Mouse (Mus musculus): ENCODE results near the gene Ghsr. TPM values are rescaled to one million over a fixed set of nuclear protein-coding genes. Genes with fewer than 3 reads are reported as not detected.

The Ghsr gene
- total RNA-seq, 2 experiments from 2014 or later, result 0.69 to 1.1 TPM

DNA sequence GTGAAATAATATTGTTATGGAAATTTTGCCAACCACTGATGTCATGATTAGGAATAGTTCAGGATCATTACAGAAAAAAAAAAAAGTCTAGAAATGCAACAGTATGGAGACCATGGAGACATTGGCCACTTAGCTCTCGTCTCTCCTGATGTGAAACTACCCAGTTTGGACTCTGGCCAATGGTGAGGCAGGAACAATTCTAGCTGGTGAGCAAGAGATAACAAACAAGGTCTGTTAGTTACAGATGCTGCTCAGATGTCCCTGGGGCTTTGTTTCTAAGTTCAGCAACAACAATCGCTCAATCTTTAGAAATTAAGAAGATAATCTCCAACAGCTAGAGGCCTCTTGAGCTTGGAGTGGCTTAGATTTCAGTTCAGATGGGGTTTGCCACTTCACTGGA lies 37.4 kb downstream of the Ghsr start:
- no peak for DNase-seq (ENCODE audit: low spot score in 2 of 2)

DNA sequence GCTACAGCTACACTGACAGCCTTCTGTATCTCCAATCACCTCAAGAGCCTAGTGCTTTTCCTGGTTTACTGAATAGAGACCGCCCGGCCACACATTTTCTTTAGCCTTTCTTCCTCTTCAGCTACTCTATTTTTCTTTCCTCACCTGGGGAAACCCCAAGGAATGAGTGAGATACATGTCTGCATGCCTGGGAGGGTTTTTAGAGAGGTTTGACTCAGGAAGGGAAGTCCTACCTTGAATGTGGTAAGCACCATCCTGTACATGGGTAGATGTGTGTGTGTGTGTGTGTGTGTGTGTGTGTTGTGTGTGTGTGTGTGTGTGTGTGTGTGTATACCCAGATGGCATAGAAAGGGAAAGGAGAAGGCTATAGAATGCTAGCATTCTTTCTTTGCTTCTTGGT lies 40.1 kb downstream of the Ghsr start:
- DNase-seq (ENCODE audit: low spot score in 2 of 2), result no peak

DNA sequence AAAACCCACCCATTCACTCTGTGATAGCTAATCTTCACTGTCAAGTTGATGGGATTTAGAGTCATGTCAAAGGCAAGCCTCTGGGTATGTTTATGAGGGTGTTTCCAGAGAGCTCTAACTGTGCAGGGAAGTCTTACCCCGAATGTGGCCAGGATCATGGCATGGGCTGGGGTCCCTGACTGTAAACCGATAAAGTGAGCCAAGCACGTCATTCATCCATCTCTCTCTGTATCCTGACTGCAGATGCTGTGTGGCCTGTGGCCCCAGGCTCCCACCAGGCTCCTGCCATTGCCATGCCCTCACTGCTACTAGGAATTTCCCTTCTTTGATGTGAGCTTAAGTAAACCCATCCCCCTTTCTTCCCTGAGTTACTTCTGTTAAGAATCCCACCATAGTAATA lies 42.4 kb downstream of the Ghsr start:
- no peak for DNase-seq (ENCODE audit: low spot score in 2 of 2)

DNA sequence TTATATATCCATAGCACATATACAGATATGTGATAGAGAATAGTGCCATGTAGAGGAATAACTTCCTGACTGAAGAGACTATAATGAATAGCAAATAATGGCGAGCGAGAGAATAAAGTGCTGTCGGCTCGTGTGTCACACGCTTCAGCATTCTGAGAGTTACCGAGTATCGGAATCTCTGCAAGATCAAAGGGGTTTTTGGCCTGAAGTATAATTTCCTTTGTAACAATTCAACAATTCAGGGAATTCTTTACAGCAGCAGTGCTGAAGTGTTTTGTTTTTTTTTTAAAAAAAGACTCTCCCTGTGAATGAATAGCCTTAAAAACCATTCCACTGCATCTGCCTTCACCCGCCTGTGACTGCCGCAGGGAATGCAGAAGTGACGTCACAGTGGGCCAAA lies 45.6 kb downstream of the Ghsr start:
- no peak for DNase-seq (ENCODE audit: low spot score in 2 of 2)

DNA sequence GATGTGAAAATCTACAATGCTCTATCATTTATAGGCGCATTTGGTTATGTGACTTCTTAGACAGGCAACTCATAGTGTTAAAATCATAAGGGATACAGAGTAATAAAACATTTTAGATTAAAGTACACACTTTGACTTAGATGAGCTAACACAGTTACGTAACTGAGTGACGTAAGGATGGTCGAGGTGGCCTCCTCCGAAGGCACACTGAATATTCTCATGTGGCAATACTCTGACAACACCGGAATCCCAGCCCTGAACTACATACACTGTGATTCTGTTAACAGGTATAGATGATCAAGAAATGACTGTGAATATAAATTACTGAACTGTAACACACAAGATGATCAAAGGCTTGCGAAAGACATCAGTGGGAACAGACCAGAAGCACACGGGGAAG lies 47.5 kb downstream of the Ghsr start:
- no peak for DNase-seq (ENCODE audit: low spot score in 2 of 2)

DNA sequence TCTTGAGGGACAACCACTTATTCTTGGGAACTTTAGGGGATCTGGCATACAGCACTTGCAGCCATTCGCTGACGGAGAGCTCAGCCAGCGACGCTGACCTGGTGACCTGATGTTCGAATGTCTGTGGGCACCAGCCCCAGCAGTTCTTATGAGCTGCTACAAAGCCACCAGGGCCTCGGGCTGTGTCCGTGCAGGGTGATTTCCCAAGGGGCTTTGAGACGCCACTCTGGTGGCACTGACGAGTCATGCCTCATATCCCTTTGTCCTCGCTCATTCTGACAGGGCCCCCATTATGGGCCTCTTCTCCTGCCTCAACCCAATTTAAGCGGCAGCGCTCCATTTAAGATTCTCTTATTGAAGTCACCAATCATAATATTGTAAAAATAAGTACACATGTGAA lies 50.8 kb downstream of the Ghsr start:
- DNase-seq (ENCODE audit: low spot score in 2 of 2), result no peak

DNA sequence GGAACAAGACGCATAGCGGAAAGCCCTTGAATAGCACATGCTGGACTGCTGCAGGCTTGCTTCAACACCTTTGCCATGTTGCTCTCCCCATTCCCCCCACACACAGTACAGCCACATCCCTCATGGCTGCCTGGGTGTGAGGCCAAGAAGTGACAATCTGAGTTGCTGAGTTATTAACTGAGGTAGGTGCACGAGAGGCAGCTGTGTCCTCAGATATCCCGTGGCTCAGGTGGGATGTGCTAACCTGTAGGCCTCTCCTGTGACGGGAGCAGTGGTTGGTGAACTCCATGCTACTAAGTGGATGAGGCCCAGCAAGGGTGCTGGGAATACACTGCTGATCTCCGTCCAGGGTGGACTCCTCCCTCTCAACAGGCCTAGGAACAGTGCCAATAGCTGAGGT lies 51.4 kb downstream of the Ghsr start:
- DNase-seq (ENCODE audit: low spot score in 2 of 2), result no peak

DNA sequence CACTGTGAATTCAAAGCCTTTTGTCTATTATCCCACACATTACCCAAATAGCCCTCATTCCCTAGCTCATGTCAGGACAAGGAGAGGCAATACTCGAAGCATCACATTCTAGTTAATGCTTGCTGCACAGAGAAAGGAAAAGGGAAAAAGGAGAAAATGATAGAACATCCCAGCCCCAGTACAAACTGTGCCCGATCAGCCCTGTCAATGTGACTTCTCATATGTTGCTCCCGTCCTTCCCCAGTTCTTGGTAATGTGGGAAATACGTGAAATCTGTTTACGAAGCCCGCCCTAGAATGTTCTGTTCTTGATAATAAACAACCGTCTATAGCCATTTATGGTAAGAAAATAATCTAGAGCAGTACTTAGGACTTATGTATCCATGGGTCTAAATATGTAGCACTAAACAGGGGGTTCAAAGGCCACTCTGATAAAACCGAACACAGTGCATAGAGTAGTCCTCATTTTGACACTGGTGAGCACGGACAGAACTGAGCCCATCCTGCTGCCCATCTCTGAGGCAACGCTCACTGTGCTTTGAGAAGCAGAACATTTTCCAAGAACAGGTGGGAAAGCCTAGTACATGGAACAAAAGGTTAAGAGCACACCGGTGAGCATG lies 53.0 kb downstream of the Ghsr start:
- DNase-seq (ENCODE audit: low spot score in 2 of 2), result no peak

DNA sequence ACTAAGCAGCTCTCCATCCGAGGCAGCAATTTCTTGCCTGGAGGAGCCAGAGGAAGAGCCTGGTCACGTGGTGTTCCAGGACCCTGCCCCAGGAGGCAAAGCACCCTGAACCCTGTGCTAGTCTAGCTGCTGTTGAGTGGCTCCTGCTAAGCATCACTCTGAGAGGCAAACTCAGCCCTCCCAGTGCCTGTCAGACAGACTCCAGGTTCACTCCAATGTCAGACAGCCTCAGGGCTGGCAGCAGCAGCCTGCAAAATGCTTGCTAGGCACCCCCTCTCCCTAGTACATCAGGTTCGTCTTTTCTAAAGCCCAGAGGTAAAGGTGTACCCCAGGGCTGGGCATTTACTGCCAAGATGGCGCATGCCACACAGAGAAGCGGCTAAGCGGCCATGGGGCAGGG lies 56.3 kb downstream of the Ghsr start:
- DNase-seq (ENCODE audit: low spot score in 2 of 2), result no peak

Other genes with a start within 250 kb of the Ghsr start
- 1 to 10 TPM; 2.9 to 4.3 TPM for gene Ect2, start 217.5 kb upstream of the Ghsr start, total RNA-seq (2021)
- gene Nceh1, start 188.4 kb upstream of the Ghsr start, total RNA-seq (2021), result 10 to 100 TPM; 79.8 to 82.2 TPM
- 1 to 10 TPM; 1.2 to 1.9 TPM for gene Tnfsf10, start 54.3 kb upstream of the Ghsr start, total RNA-seq (2021)

Data from layer of hippocampus, postnatal 10 days (tissue).